Mouse (Mus musculus) brown adipose tissue, adult 24 weeks (tissue): ENCODE measurements around the gene Numa1. TPM values are rescaled to one million over a fixed set of nuclear protein-coding genes. Genes with fewer than 3 reads are reported as not detected.
A peak's percentile ranks its signal among the peaks of the same experiment; 100 is the strongest.
"Not testable (repeated sequence)": the region's sequence is repeated elsewhere in the genome, so short reads cannot be mapped to it uniquely, and the experiment has no call there.

ENCODE experiments used
- H3K27ac ChIP-seq: fragments of 200-500 bp; replicated peaks from 2 replicates; pipeline ENCODE4 v1.5.1; 2012; ENCODE audit warnings: low read depth, mild to moderate bottlenecking, low read length
- H3K4me1 ChIP-seq: fragments of 200-500 bp; 2 replicates; pipeline ENCODE4 v1.6.1; 2012; ENCODE audit warnings: low read length, mixed read lengths; ENCODE audit not compliant: control insufficient read depth, insufficient read depth, insufficient read length
- H3K4me3 ChIP-seq: fragments of 200-500 bp; 2 replicates; pipeline ENCODE4 v1.5.1; 2012; ENCODE audit warnings: low read depth, mild to moderate bottlenecking, low read length, moderate library complexity; ENCODE audit not compliant: insufficient read depth
- polyA plus RNA-seq: library from polyadenylated mRNA; stranded (reverse); fragments of >200 nt; gene quantifications from 2 replicates; pipeline ENCODE4 v1.2.4, GENCODE M21; 2012; ENCODE audit not compliant: missing spikeins, insufficient read depth, insufficient read length

Gene Numa1
- polyA plus RNA-seq, 1 experiment: 74.0 TPM

DNA sequence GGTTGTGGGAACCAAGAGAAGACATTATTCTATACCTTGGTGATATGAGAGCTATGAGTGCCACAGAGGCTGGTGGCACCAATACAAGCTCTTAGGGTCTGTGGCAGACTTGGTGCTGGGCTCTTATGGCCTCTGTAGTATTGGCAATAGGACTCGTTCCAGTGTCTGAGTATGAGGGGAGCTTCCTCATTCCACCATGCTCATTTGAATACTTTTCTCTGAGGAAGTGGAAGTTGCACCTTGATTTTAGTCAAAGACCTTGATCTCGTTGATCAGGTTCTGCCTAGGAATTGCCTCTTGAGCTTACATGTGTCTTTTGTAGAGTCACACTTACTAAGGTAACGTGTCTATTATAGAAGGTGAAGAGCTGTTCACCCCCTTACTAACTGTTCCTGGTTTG is 60.3 kb downstream of the Numa1 start:
- no peak overlapping the region for H3K27ac ChIP-seq
- no peak overlapping the region for H3K4me3 ChIP-seq
- peaks cover 3% of the 10 kb centered on the region; the same call in 1 of the 2 replicates for H3K4me1 ChIP-seq

DNA sequence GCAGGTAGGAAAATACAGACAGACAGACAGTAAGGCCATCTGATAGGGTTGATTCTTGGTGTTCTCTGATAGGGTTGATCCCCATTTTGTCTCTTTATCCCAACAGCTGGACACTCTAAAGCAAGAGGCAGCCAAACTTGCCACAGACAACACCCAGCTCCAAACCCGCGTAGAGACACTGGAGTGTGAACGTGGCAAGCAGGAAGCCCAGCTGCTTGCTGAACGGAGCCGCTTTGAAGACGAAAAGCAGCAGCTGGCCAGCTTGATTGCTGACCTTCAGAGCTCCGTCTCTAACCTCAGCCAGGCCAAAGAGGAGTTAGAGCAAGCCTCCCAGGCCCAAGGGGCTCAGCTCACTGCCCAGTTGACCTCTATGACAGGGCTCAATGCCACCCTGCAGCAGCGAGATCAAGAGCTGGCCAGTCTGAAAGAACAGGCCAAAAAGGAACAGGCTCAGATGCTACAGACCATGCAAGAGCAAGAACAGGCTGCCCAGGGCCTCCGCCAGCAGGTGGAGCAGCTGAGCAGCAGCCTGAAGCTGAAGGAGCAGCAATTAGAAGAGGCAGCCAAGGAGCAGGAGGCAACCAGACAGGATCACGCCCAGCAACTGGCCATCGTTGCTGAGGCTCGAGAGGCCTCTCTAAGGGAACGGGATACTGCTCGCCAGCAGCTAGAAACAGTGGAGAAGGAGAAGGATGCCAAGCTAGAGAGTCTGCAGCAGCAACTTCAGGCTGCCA is 64.5 kb downstream of the Numa1 start:
- H3K27ac ChIP-seq: peak overlapping the region; percentile 77
- no peak overlapping the region for H3K4me3 ChIP-seq
- peaks cover 3% of the 10 kb centered on the region for H3K4me1 ChIP-seq

DNA sequence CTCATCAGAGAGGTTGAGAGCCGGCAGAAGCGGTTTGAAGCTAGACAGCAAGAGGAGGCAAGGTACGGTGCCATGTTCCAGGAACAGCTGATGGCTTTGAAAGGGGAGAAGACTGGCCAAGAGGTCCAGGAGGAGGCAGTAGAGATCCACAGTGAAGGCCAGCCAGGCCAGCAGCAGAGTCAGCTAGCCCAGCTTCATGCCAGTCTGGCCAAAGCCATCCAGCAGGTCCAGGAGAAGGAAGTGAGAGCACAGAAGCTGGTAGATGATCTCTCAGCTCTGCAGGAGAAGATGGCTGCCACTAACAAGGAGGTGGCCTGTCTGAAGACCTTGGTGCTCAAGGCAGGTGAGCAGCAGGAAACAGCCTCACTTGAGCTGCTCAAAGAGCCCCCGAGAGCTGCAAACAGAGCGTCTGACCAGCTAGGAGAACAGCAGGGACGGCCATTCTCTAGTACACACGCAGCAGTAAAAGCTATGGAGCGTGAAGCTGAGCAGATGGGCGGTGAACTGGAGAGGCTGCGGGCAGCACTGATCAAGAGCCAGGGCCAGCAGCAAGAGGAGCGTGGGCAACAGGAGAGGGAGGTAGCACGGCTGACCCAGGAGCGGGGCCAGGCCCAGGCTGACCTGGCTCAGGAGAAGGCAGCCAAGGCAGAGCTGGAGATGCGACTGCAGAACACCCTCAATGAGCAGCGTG is 65.7 kb downstream of the Numa1 start:
- Histone ChIP-seq H3K4me1 (peaks cover 3% of the 10 kb centered on the region), H3K4me3 (no peak overlapping the region), H3K27ac (no peak overlapping the region)

DNA sequence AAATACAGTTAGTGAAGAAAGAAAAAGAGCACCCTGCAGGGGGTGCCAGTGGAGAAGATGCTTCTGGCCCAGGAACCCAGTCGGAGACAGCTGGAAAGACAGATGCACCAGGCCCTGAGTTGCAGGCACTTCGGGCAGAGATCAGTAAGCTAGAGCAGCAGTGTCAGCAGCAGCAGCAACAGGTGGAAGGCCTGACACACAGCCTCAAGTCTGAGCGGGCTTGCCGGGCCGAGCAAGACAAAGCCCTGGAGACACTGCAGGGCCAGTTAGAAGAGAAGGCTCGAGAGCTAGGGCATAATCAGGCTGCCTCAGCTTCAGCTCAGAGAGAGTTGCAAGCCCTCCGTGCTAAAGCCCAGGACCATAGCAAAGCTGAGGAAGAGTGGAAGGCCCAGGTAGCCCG is 66.4 kb downstream of the Numa1 start:
- Histone ChIP-seq H3K4me1 (peaks cover 3% of the 10 kb centered on the region), H3K27ac (no peak overlapping the region), H3K4me3 (no peak overlapping the region)

DNA sequence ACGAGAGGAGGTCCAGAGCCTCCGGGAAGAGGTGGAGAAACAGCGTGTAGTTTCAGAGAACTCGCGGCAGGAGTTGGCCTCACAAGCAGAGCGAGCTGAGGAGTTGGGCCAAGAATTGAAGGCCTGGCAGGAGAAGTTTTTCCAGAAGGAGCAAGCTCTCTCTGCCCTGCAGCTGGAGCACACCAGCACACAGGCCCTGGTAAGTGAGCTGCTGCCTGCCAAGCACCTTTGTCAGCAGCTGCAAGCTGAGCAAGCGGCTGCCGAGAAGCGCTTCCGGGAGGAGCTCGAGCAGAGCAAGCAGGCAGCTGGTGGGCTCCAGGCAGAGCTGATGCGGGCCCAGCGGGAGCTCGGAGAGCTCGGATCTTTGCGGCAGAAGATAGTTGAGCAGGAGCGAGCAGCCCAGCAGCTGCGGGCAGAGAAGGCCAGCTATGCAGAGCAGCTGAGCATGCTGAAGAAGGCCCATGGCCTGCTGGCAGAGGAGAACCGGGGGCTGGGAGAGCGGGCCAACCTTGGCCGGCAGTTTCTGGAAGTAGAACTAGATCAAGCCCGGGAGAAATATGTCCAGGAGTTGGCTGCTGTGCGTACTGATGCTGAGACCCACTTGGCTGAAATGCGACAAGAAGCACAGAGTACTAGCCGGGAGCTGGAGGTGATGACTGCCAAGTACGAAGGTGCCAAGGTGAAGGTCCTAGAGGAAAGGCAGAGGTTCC is 67.2 kb downstream of the Numa1 start:
- no peak overlapping the region for H3K27ac ChIP-seq
- H3K4me1 ChIP-seq: peaks cover 3% of the 10 kb centered on the region
- no peak overlapping the region for H3K4me3 ChIP-seq

DNA sequence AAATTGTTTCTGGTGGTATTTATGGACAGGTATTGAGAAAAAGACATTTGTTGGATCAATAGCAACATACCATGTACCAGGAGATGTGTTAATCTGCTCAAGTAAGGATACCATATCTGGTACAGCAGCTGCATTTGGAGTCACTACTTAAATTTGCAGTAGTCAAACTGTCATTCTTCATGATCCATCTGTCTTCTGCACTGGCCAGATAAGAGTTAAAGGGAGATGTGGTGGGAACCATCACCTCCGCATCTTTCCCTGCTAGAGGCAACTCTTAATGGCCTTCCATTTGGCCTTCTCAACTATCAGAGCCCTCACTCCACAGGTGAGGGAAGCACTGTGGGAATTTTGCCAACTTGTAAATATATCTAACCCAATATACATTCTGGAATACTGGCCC is 72.6 kb downstream of the Numa1 start:
- Histone ChIP-seq H3K4me3 (no peak overlapping the region), H3K27ac (no peak overlapping the region), H3K4me1 (no peaks in the 10 kb centered on the region)

DNA sequence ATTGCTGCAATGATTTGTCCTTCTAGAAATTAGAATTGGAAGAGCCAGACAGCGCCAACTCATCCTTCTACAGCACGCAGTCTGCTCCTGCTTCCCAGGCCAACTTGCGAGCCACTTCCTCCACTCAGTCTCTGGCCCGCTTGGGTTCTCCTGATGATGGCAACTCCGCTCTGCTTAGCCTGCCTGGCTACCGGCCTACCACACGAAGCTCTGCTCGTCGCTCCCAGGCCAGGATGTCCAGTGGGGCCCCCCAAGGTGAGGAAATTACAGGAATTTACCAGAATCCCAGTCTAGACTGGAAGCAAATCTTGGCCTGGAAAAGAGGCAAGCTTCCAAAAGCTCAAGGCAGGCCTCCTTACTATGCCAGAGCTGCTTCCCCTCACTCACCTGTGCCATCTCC is 77.9 kb downstream of the Numa1 start:
- H3K27ac ChIP-seq: no peak overlapping the region
- no peaks in the 10 kb centered on the region for H3K4me1 ChIP-seq

DNA sequence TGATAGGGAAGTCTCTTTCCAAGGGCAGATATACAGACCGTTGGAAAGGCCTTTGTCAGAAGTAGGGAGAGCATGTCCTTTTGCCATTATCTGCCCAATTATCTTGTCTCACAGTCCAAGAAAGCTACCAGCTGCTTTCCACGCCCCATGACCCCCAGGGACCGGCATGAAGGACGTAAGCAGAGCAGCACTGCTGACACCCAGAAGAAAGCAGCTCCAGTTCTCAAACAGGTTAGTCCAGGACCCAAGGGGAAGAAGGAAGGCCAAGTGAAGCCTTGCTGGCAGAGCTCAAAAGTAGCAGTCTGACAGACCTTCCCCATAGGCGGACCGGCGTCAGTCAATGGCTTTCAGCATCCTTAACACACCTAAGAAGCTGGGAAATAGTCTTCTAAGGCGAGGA is 79.5 kb downstream of the Numa1 start:
- no peak overlapping the region for H3K4me3 ChIP-seq
- no peak overlapping the region for H3K27ac ChIP-seq
- H3K4me1 ChIP-seq: no peaks in the 10 kb centered on the region

More for the DNA sequence above, 77.9 kb downstream of the Numa1 start:
- H3K4me3 ChIP-seq: no peak overlapping the region

DNA sequence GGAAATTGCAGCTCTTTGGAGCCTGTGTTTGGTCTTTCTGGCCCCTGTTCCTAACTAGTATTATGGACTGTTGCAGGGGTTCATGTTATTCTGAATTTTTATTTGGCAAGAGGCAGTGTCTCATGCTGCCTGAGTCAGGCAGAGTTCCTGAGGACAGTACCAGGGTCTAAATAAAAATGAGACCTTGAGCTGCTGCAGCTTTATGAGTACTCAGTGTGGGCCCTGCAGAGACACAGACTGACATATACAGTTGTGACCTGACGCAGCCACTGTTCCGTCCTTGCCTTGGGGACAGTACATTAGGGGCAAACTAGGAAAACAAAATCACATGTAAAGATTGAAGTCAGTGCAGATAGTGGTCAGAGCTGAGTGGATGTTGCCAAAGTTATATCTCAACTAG is 81.1 kb downstream of the Numa1 start:
- Histone ChIP-seq H3K27ac (no peak overlapping the region), H3K4me3 (no peak overlapping the region), H3K4me1 (no peaks in the 10 kb centered on the region)

DNA sequence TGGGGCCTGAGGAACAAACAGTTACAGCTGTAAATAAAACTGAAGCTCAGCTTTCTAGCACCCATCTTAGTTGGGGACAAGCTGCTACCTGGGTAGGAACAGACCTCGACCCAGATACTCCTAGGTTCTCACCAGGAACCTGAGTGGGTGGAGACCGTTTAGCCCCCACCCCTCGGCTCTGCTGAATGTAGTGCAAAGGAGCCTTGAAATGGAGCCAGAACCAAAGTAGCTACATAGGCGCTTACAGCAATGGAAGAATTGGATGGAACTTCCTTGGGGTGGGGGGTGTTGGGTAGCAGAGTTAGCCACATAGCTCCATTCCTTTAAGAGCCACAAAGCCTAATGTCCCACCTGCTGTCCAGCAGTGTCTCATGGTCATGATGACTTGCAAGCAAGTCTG is 83.0 kb downstream of the Numa1 start:
- H3K27ac ChIP-seq: peak overlapping the region; percentile 86
- H3K4me3 ChIP-seq: peak overlapping the region; percentile 60
- H3K4me1 ChIP-seq: no peaks in the 10 kb centered on the region

DNA sequence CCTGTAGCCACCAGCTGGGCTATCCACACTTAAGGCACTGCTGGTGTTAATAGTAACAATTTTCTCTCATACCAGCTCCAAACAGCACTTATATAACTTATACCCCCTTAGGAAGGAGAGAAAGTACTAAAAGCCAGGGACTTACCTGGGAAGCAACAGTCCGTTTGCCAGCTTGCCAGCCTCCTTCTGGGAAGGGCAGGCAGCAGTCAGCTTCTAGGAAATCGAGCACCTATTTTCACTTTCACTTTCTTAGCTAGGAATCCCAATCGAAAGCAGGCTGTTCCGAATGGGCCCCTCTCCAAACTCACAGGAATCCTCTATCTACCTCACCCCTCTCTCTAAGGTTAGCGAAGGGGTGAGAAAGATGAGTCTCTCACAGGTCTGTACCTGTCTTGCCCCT is 83.5 kb downstream of the Numa1 start:
- peak overlapping the region; percentile 60 for H3K4me3 ChIP-seq
- H3K27ac ChIP-seq: peak overlapping the region; percentile 86
- H3K4me1 ChIP-seq: no peaks in the 10 kb centered on the region

DNA sequence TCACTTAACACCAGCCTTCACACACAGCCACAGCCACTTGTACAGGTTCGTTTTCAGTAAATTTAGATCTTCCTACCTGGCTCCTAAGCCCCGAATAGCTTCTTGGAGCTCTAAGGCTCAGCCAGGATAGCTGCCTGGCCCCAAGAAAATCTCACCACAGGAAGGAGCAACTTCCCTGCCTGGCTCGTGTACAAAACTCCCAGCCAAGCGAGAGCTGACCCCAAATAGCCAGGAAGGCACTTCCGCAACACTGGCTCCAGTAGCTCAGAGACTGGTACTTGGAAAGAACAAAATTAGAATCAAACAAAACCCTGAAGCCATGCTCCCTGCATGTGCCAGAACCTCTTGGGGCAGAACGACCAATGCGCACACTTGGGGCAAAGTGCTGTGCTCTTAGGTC is 84.1 kb downstream of the Numa1 start:
- Histone ChIP-seq H3K27ac (peak overlapping the region; percentile 86), H3K4me3 (peak overlapping the region; percentile 60), H3K4me1 (no peaks in the 10 kb centered on the region)

DNA sequence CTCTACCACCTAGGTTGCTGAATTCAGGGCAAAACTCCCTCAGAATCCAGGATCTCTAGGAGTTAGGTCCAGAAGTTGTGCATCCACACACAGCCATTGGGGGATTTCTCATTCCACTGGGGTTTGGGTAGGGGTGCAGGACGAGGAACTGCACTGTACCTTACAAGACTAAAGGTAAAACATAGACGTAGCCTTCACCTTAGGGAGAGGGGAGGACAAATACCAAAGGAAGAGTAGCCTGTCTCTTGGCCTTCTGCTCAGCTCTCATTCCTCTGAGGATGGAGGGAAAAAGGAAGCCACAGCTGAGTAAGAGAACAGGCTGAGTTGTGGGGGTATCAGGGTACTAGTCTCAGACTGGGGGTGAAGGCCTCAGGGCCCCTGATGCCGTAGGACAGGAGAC is 84.7 kb downstream of the Numa1 start, which contains the start of gene Il18bp:
Il18bp (minus strand) TSS at position 101 of the 400 bp plus-strand sequence.
- peak within 1 kb of the TSS; percentile 60 for H3K4me3 ChIP-seq
- H3K27ac ChIP-seq: peak within 1 kb of the TSS; percentile 86

DNA sequence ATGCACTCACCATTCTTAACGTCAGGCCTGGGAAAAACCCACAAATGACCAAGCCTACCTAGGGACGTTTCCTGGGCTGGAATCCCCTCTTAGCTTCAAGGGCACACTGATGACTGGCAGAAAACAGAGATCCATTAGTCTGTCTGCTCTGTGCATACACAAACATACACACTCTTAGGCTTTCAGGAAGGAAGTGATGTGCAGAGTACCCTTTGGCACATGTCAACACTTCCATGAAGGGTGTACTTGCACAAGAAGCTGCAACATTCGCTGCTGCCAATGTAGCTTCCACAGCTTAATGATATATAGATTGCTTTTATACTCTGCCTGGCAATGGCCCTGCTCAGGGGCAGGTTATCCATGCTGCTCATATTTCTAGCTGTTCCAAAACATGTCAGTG is 85.5 kb downstream of the Numa1 start:
- Histone ChIP-seq H3K4me1 (no peaks in the 10 kb centered on the region), H3K4me3 (no peak overlapping the region), H3K27ac (no peak overlapping the region; the same call in 1 of the 2 replicates)

More for the DNA sequence above, 84.7 kb downstream of the Numa1 start, which contains the start of gene Il18bp:
- H3K4me1 ChIP-seq: no peaks in the 10 kb centered on the region

DNA sequence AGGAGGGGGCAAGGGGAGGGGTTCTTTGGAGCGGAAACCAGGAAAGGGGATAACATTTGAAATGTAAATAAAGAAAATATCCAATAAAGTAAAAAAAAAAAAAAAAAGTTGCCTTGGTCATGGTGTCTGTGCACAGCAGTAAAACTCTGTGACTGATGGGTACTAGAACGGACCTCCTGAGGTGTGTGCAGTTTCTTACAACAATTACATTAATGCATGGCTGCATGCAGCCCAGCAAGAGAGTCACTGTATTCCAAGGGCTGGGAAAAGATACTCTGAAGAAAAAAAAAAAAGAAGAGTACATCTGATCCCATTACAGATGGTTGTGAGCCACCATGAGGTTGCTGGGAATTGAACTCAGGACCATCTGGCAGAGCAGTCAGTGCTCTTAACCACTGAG is 87.0 kb downstream of the Numa1 start:
- H3K4me3 ChIP-seq, H3K27ac ChIP-seq, H3K4me1 ChIP-seq: not testable (repeated sequence)
